Mouse (Mus musculus) forebrain, postnatal 0 days (tissue): ENCODE results near the gene Wfikkn2. TPM values are rescaled to one million over a fixed set of nuclear protein-coding genes. Genes with fewer than 3 reads are reported as not detected.

Experiments
- ATAC-seq: fragments of 200-750 bp; cut with Nextera tagmentation; 2 replicates; pipeline ENCODE4 v1.8.0; 2017; ENCODE audit warnings: mild to moderate bottlenecking, moderate library complexity
- DNase-seq: peaks from one replicate; pipeline ENCODE4 v3.0.0-alpha.2; 2015
- H3K27ac ChIP-seq: fragments of 300-500 bp; sonication (generic); 2 replicates; pipeline ENCODE4 v1.5.1; 2014; ENCODE audit warnings: low read depth, mild to moderate bottlenecking, antibody characterized with exemption, low read length, moderate library complexity, mixed read lengths
- H3K27me3 ChIP-seq: fragments of 300-500 bp; sonication (generic); 2 replicates; pipeline ENCODE4 v1.6.1; 2014; ENCODE audit warnings: mild to moderate bottlenecking, low read length, mixed read lengths; ENCODE audit not compliant: insufficient read depth
- H3K36me3 ChIP-seq: fragments of 300-500 bp; sonication (generic); 2 replicates; pipeline ENCODE4 v1.6.1; 2014; ENCODE audit warnings: mild to moderate bottlenecking, moderate library complexity; ENCODE audit not compliant: insufficient read depth
- H3K4me1 ChIP-seq: fragments of 300-500 bp; sonication (generic); 2 replicates; pipeline ENCODE4 v1.6.1; 2014; ENCODE audit warnings: antibody characterized with exemption; ENCODE audit not compliant: insufficient read depth
- H3K4me2 ChIP-seq: fragments of 300-500 bp; sonication (generic); 2 replicates; pipeline ENCODE4 v1.6.1; 2014; ENCODE audit warnings: low read depth, mild to moderate bottlenecking, moderate library complexity
- H3K4me3 ChIP-seq: fragments of 300-500 bp; sonication (generic); 2 replicates; pipeline ENCODE4 v1.5.1; 2014; ENCODE audit warnings: low read depth, low read length, mixed read lengths
- H3K9ac ChIP-seq: fragments of 300-500 bp; sonication (generic); 2 replicates; pipeline ENCODE4 v1.6.1; 2014; ENCODE audit warnings: mild to moderate bottlenecking
- H3K9me3 ChIP-seq: fragments of 300-500 bp; sonication (generic); 2 replicates; pipeline ENCODE4 v1.6.1; 2016; ENCODE audit warnings: low read length
- CTCF ChIP-seq: sonication (generic); IDR thresholded peaks from 2 replicates; pipeline ENCODE4 v1.5.1; 2016; ENCODE audit warnings: antibody characterized with exemption, control low read depth, low read depth
- WGBS: fragments of 180-500 bp; shearing (Covaris S2); extraction: QIAGEN DNeasy Blood & Tissue Kit; methylation state at CpG from one replicate; pipeline ENCODE4 v1.1.7; 2014; 5-methylcytosine and 5-hydroxymethylcytosine counted together
- polyA plus RNA-seq: library from polyadenylated mRNA; unstranded; fragments of >200 nt; fragmentation: Nextera tagmentation; extraction: Ambion mirVana; gene quantifications from 2 replicates; pipeline ENCODE4 v1.2.1, GENCODE M21; 2015
- total RNA-seq: library from RNA; depleted of rRNA; stranded (reverse); fragments of >200 nt; gene quantifications from 2 replicates; pipeline ENCODE4 v1.2.3, GENCODE M21; 2014

Gene Wfikkn2
- total and polyA plus RNA-seq, 2 experiments from 2014 or later = 5.9 to 10.0 TPM

GRCm38 (mm10) chr11:94282291-94282690, 36.5 kb upstream of the Wfikkn2 start:
- no peaks in the 10 kb centered on the region for H3K27me3 ChIP-seq
- H3K4me2 ChIP-seq = no peak overlapping the region
- H3K9ac ChIP-seq = no peak overlapping the region
- H3K4me3 ChIP-seq = no peak overlapping the region
- H3K36me3 ChIP-seq = peaks cover 16% of the 10 kb centered on the region; the same call in 1 of the 2 replicates
- 46% methylated on average over 5 of the region's 5 CpGs for WGBS
- ATAC-seq = no peak
- TF ChIP-seq CTCF = no peak
- H3K9me3 ChIP-seq = no peaks in the 10 kb centered on the region
- no peak for DNase-seq
- 0 out of 2 replicates have a peak overlapping the region, but pooled peaks have one; percentile 0 for H3K27ac ChIP-seq
- 0 out of 2 replicates have a peak, but pooled peaks cover 6% of the 10 kb centered on the region for H3K4me1 ChIP-seq

GRCm38 (mm10) chr11:94281199-94282181, 35.7 kb upstream of the Wfikkn2 start, which contains the start of gene Gm21885:
TSS of gene Gm21885 (plus strand) at chr11:94281873.
- H3K36me3 ChIP-seq = peaks cover 16% of the 10 kb centered on the region; the same call in 1 of the 2 replicates
- no peak within 1 kb of the TSS for H3K9ac ChIP-seq
- no peaks in the 10 kb centered on the region for H3K9me3 ChIP-seq
- 71% methylated on average over 11 of the region's 11 CpGs for WGBS
- TF ChIP-seq CTCF = no peak
- peak; percentile 47 for DNase-seq
- H3K27me3 ChIP-seq = no peaks in the 10 kb centered on the region
- 0 out of 2 replicates have a peak within 1 kb of the TSS, but pooled peaks have one; percentile 0 for H3K27ac ChIP-seq
- peak; percentile 44; the same call in 1 of the 2 replicates for ATAC-seq
- no peak within 1 kb of the TSS for H3K4me3 ChIP-seq
- H3K4me2 ChIP-seq = no peak within 1 kb of the TSS
- peaks cover 12% of the 10 kb centered on the region; the same call in 1 of the 2 replicates for H3K4me1 ChIP-seq

- WGBS = 4% methylated on average over 20 of the region's 20 CpGs
Measured at GRCm38 (mm10) chr11:94276869-94277337, 31.1 kb upstream of the Wfikkn2 start.

GRCm38 (mm10) chr11:94275686-94276085, 29.9 kb upstream of the Wfikkn2 start:
- Histone ChIP-seq H3K4me1 (peaks cover 16% of the 10 kb centered on the region; the same call in 1 of the 2 replicates), H3K27me3 (no peaks in the 10 kb centered on the region), H3K9ac (no peak overlapping the region), H3K9me3 (no peaks in the 10 kb centered on the region), H3K4me2 (no peak overlapping the region), H3K36me3 (no peaks in the 10 kb centered on the region), H3K27ac (no peak overlapping the region), H3K4me3 (no peak overlapping the region)
- DNase-seq = no peak
- no peak for TF ChIP-seq CTCF
- 95% methylated on average over 2 of the region's 2 CpGs for WGBS
- ATAC-seq = no peak

More at GRCm38 (mm10) chr11:94276869-94277337, 31.1 kb upstream of the Wfikkn2 start:
- peak overlapping the region; percentile 43 for H3K9ac ChIP-seq
- peak overlapping the region; percentile 50 for H3K4me2 ChIP-seq
- no peaks in the 10 kb centered on the region for H3K36me3 ChIP-seq
- TF ChIP-seq CTCF = peak; percentile 97
- no peaks in the 10 kb centered on the region for H3K27me3 ChIP-seq
- ATAC-seq = peak; percentile 92
- DNase-seq = peak; percentile 98
- H3K4me3 ChIP-seq = peak overlapping the region; percentile 30
- H3K9me3 ChIP-seq = no peaks in the 10 kb centered on the region
- H3K4me1 ChIP-seq = peaks cover 16% of the 10 kb centered on the region; the same call in 1 of the 2 replicates
- H3K27ac ChIP-seq = no peak overlapping the region

GRCm38 (mm10) chr11:94275226-94275625, 29.4 kb upstream of the Wfikkn2 start:
- Histone ChIP-seq H3K4me1 (peaks cover 16% of the 10 kb centered on the region; the same call in 1 of the 2 replicates), H3K27me3 (no peaks in the 10 kb centered on the region), H3K4me2 (no peak overlapping the region), H3K4me3 (no peak overlapping the region), H3K36me3 (no peaks in the 10 kb centered on the region), H3K9me3 (no peaks in the 10 kb centered on the region), H3K27ac (no peak overlapping the region), H3K9ac (no peak overlapping the region)
- WGBS = 83% methylated on average over 7 of the region's 7 CpGs
- DNase-seq (no peak), ATAC-seq (no peak)
- no peak for TF ChIP-seq CTCF

- Histone ChIP-seq H3K4me2 (no peak overlapping the region), H3K4me3 (no peak overlapping the region), H3K4me1 (peaks cover 13% of the 10 kb centered on the region; the same call in 1 of the 2 replicates), H3K36me3 (no peaks in the 10 kb centered on the region), H3K9me3 (no peaks in the 10 kb centered on the region), H3K27me3 (no peaks in the 10 kb centered on the region), H3K9ac (no peak overlapping the region), H3K27ac (no peak overlapping the region)
- ATAC-seq = no peak
- no peak for DNase-seq
- 91% methylated on average over 10 of the region's 10 CpGs for WGBS
- no peak for TF ChIP-seq CTCF
Measured at GRCm38 (mm10) chr11:94274206-94274867, 28.5 kb upstream of the Wfikkn2 start.
